Mouse (Mus musculus) forebrain, embryonic 12.5 days (tissue): ENCODE results near the gene Cep170. TPM values are rescaled to one million over a fixed set of nuclear protein-coding genes. Genes with fewer than 3 reads are reported as not detected.

Experiments used
- ATAC-seq: fragments of 200-750 bp; cut with Nextera tagmentation; 2 replicates; pipeline ENCODE4 v1.8.0; 2017; ENCODE audit warnings: moderate TSS enrichment; ENCODE audit not compliant: low FRiP score
- H3K27ac ChIP-seq: fragments of 300-500 bp; sonication (generic); 2 replicates; pipeline ENCODE4 v1.5.1; 2016; ENCODE audit warnings: mild to moderate bottlenecking
- H3K27me3 ChIP-seq: fragments of 300-500 bp; sonication (generic); 2 replicates; pipeline ENCODE4 v1.6.1; 2016; ENCODE audit warnings: mild to moderate bottlenecking
- H3K36me3 ChIP-seq: fragments of 300-500 bp; sonication (generic); replicated peaks from 2 replicates; pipeline ENCODE4 v1.6.1; 2016; ENCODE audit warnings: mild to moderate bottlenecking
- H3K4me1 ChIP-seq: fragments of 300-500 bp; sonication (generic); 2 replicates; pipeline ENCODE4 v1.6.1; 2016
- H3K4me2 ChIP-seq: fragments of 300-500 bp; sonication (generic); 2 replicates; pipeline ENCODE4 v1.6.1; 2016; ENCODE audit warnings: mild to moderate bottlenecking, moderate library complexity
- H3K4me3 ChIP-seq: fragments of 300-500 bp; sonication (generic); replicated peaks from 2 replicates; pipeline ENCODE4 v1.5.1; 2016; ENCODE audit warnings: mild to moderate bottlenecking
- H3K9ac ChIP-seq: fragments of 300-500 bp; sonication (generic); 2 replicates; pipeline ENCODE4 v1.6.1; 2016; ENCODE audit warnings: mild to moderate bottlenecking
- H3K9me3 ChIP-seq: fragments of 300-500 bp; sonication (generic); 2 replicates; pipeline ENCODE4 v1.6.1; 2016
- WGBS: fragments of 180-500 bp; shearing (Covaris S2); methylation state at CpG from one replicate; pipeline ENCODE4 v1.1.7; 2016; 5-methylcytosine and 5-hydroxymethylcytosine counted together
- microRNA counts: library from miRNA; unstranded; fragments of <30 nt; microRNA quantifications from one replicate; lab custom pipeline; 2017
- microRNA-seq: library from miRNA; unstranded; fragments of <30 nt; microRNA quantifications from one replicate; pipeline ENCODE4, GENCODE M21; 2017
- polyA plus RNA-seq: library from polyadenylated mRNA; unstranded; fragments of >200 nt; fragmentation: Nextera tagmentation; extraction: Ambion mirVana; gene quantifications from 2 replicates; pipeline ENCODE4 v1.2.1, GENCODE M21; 2016

The Cep170 gene
- polyA plus RNA-seq, 1 experiment from 2014 or later = 104 TPM

DNA sequence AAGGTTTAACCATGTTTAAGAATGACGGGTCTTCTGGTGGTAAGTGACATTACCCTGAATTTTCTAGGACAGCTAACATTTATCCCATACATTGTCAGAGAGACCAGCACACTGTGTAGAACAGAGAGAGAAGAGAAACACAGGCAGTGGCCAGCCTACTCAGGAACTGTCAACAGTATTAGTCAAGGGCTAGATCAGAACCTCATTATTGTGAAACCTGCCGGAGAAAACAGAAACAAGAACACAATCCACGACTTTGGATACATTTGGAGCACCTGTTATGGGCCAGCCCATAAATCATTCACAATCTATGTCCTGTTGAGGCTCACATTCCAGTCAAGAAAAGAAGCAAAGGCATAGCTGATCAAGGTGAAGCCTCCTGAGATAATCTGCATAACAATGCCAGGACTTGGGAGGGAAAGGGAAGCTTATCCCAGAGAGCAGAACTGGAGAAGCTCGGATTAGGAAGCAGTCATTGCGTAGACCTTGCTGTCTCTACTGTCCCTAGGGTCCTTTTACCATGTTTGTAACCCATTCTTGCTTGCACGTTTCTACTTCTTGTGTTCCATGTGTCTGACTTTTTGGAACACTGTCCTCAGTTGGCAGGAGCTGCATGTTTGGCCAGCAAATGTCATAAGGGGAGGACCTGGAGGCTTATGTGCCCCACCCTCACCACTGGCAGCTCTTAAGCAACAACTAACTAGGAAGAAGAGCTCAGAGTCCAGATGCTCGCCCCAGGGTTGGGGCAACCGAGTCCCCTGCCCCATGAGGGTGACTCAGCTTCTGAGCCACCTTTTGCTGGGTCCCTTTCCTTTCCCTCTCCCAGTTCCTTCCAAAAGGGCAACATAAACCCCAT is 89.8 kb downstream of the Cep170 start:
- H3K9me3 ChIP-seq = no peaks in the 10 kb centered on the region
- no peak overlapping the region for H3K9ac ChIP-seq
- no peak for ATAC-seq
- no peaks in the 10 kb centered on the region for H3K4me1 ChIP-seq
- no peaks in the 10 kb centered on the region for H3K27me3 ChIP-seq
- no peak overlapping the region for H3K4me3 ChIP-seq
- no peak overlapping the region for H3K27ac ChIP-seq
- 78% methylated on average over 8 of the region's 8 CpGs for WGBS
- H3K4me2 ChIP-seq = no peak overlapping the region
- H3K36me3 ChIP-seq = 0 out of 2 replicates have a peak, but pooled peaks cover 3% of the 10 kb centered on the region

DNA sequence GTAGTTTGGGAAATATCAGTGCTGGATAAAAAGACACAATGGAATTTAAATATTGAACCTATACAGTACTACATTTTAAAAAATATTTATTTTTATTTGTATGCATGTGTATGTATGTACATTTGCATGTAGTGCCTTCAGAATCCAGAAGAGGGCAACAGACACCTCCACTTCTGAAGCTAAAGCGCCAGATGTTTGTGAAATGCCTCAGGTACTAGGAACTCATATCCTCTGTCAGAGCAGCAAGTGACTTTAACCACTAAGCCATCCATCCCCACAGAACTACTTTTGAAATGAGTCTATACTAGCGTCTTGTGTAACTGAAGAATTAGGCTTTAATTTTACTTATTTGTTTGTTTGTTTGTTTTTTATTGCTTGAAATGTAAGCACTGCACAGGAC is 101.4 kb downstream of the Cep170 start:
- H3K36me3 ChIP-seq = no peaks in the 10 kb centered on the region
- no peaks in the 10 kb centered on the region for H3K9me3 ChIP-seq
- peak; percentile 39; the same call in 1 of the 2 replicates for ATAC-seq
- no peak overlapping the region for H3K27ac ChIP-seq
- no peaks in the 10 kb centered on the region for H3K4me1 ChIP-seq
- H3K27me3 ChIP-seq = no peaks in the 10 kb centered on the region
- H3K4me3 ChIP-seq = no peak overlapping the region
- no peak overlapping the region for H3K9ac ChIP-seq
- WGBS = 45% methylated on average over 2 of the region's 2 CpGs
- H3K4me2 ChIP-seq = no peak overlapping the region

DNA sequence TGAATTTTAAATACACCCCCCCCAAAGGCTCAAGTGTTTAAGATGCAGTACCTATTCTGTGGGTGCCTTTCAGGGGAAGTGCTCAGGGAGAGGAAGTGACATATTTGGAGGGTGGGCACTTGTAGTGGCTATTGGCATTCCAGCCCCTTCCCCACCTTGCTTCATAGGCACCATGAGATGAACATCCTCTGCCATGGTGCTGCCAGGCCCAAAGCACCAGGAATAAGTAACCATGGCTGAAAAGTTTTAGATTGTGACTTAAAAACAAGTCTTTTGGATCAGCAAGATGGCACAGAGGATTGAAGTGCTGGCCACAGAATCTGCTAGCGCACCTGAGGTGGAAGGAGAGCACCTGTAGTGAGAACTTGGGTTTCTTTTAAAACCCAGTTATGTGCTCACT is 113.6 kb downstream of the Cep170 start:
- 91% methylated on average over 1 of the region's 1 CpGs for WGBS
- H3K9me3 ChIP-seq = no peaks in the 10 kb centered on the region
- no peaks in the 10 kb centered on the region for H3K27me3 ChIP-seq
- H3K36me3 ChIP-seq = no peaks in the 10 kb centered on the region
- ATAC-seq = no peak
- no peak overlapping the region for H3K4me2 ChIP-seq
- no peaks in the 10 kb centered on the region for H3K4me1 ChIP-seq
- no peak overlapping the region for H3K9ac ChIP-seq
- H3K4me3 ChIP-seq = no peak overlapping the region
- no peak overlapping the region for H3K27ac ChIP-seq

DNA sequence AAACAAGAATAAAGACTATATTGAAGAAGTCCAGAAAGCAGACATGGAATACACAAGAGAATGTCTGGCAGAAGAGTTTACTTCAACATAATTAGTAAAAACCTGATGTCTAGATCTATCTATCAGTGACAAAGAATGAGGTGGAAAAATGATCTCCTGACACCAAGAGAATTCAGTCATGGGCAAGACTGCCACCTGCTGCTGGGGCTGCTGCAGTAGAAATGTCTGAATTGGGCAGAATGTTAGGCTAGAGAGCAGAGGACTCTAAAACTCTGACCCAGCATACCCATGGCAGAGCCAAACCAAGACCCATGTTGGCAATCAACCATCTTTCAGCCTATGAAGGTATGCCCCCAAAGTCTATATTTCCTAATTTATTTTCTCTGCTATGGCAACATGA is 114.1 kb downstream of the Cep170 start:
- no peak overlapping the region for H3K27ac ChIP-seq
- H3K9ac ChIP-seq = no peak overlapping the region
- no peaks in the 10 kb centered on the region for H3K9me3 ChIP-seq
- no peaks in the 10 kb centered on the region for H3K36me3 ChIP-seq
- H3K27me3 ChIP-seq = no peaks in the 10 kb centered on the region
- no peak for ATAC-seq
- no peak overlapping the region for H3K4me3 ChIP-seq
- H3K4me2 ChIP-seq = no peak overlapping the region
- no peaks in the 10 kb centered on the region for H3K4me1 ChIP-seq

DNA sequence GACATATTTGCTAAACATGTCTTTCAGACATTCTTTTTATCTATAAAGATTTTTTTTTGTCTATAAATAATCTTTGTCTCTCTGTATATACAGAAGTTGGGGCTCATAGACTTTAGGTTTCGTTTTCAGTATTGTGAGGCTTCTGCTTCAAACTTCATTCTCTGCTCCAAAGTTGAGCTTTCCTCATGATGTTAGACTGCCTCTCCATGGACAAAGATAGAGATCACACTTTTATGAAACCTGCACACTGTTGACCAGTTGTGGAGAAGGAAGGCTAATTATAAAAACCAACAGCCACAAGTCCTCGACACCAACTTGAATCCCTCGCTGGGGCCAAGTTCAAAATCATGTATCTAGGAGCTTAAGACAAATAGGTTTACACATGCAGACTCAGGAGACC is 115.2 kb downstream of the Cep170 start:
- ATAC-seq = no peak
- 82% methylated on average over 3 of the region's 3 CpGs for WGBS

DNA sequence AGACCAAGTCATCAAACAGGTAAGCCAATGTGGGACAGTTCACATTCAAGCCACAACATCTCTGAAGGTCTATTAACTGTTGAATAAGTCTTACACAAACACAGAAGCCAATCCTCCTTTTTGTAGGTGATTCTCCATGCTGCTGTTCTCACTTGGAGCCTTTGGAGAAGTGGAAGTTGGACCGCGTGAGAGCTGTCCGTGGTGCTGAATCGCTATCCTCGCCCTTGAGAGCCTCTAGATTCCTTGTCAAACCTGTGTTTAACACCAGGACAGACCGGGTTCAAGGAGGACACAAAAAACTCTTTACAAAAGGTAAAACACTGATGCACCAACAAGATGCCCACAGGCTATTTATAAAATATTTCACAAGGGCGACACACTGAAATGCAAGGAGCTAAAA is 116.8 kb downstream of the Cep170 start:
- no peak overlapping the region for H3K4me3 ChIP-seq
- 16% methylated on average over 7 of the region's 7 CpGs for WGBS
- no peak overlapping the region for H3K9ac ChIP-seq
- H3K4me2 ChIP-seq = no peak overlapping the region
- no peaks in the 10 kb centered on the region for H3K27me3 ChIP-seq
- H3K4me1 ChIP-seq = no peaks in the 10 kb centered on the region
- no peak overlapping the region for H3K27ac ChIP-seq
- no peaks in the 10 kb centered on the region for H3K36me3 ChIP-seq
- no peak for ATAC-seq
- no peaks in the 10 kb centered on the region for H3K9me3 ChIP-seq

More for the DNA sequence above, 115.2 kb downstream of the Cep170 start:
- Histone ChIP-seq H3K4me3 (no peak overlapping the region), H3K4me1 (no peaks in the 10 kb centered on the region), H3K27ac (no peak overlapping the region), H3K36me3 (no peaks in the 10 kb centered on the region), H3K9ac (no peak overlapping the region), H3K4me2 (no peak overlapping the region), H3K27me3 (no peaks in the 10 kb centered on the region), H3K9me3 (no peaks in the 10 kb centered on the region)

DNA sequence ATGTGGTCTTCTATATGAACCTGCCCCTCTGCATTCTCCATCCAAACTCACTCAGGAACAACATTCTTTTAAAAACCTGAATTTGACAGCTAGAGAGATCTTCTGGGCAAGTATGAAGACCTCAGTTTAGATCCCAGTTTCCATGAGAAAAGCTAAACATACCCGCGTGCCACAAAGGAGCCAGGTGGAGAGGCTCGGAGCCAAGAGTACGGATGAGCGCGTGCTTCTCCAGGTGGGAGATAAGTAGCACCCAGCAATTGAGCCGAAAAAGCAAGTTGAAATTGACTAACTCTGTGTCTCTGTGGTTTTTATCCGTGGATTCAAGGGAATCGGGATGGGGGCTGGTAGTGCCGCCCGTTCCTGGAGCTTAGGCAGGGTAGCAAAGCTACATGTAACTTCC is 122.8 kb downstream of the Cep170 start:
- Histone ChIP-seq H3K4me3 (no peak overlapping the region), H3K4me2 (no peak overlapping the region), H3K9ac (no peak overlapping the region), H3K9me3 (no peaks in the 10 kb centered on the region), H3K27me3 (no peaks in the 10 kb centered on the region), H3K4me1 (no peaks in the 10 kb centered on the region), H3K27ac (no peak overlapping the region), H3K36me3 (no peaks in the 10 kb centered on the region)
- ATAC-seq = no peak
- WGBS = 95% methylated on average over 11 of the region's 11 CpGs

DNA sequence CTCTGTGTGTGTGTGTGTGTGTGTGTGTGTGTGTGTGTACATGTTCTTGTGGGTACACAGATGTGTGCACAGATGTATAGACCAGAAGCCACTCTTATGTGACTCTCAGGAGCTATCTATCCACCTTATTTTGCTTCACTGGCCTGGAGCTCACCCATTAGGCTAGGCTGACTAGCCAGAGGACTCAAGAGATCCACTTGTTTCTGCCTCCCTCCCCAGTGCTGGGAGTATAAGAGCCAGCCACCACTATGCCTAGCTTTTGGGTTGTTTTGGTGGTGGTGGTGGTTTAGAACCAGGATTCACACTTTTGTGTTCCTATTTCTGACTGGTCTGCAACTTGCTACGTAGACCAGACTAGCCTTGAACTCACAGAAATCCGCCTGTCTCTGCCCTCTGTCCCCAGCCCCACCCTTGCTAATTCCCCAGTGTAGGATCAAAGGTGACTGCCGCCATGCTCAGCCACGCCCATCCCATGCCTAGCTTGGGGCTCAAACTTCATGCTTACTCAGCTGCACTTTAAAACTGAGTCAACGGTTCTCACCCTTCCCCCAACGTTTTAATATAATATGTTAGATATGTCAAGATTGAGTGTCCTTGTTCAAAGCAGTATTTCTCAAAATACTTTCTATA is 125.5 kb downstream of the Cep170 start:
- H3K4me3 ChIP-seq = no peak overlapping the region
- 91% methylated on average over 6 of the region's 6 CpGs for WGBS
- no peaks in the 10 kb centered on the region for H3K4me1 ChIP-seq
- no peak overlapping the region for H3K27ac ChIP-seq
- no peaks in the 10 kb centered on the region for H3K27me3 ChIP-seq
- H3K9ac ChIP-seq = no peak overlapping the region
- H3K9me3 ChIP-seq = no peaks in the 10 kb centered on the region
- ATAC-seq = no peak
- H3K4me2 ChIP-seq = no peak overlapping the region
- H3K36me3 ChIP-seq = no peaks in the 10 kb centered on the region

MicroRNAs encoded within 50 kb of the gene (microRNA counts, 519-probe panel; counts per million panel counts)
- 4,554 counts per million, percentile 57 among the panel's probes with 10 or more counts for microRNA mmu-miR-350 (lab: Ali Mortazavi, UCI)

Small RNAs within 50 kb of the gene (microRNA-seq; reads per million reads assigned to microRNA genes)
- gene Mir350 = 1,092 reads per million, percentile 78 among the genes with 10 or more reads in this experiment

Other genes starting within 250 kb of the Cep170 start
- gene Sdccag8, start 593 bp upstream of the Cep170 start, polyA plus RNA-seq = 22.8 and 23.3 TPM in 2 replicates